Comparison of ENCODE assay signal across 23 mouse cellular contexts in genomic region chr2:60054808-60055535, GRCm38 (mm10).
DNase-seq lines count a peak whose midpoint lies in the region; ATAC-seq and TF ChIP-seq lines count a peak whose summit lies in the region.
"Had no signal": no experiment of that assay in that cellular context is flagged by ENCODE, and none has a peak within 500 bp of the region (broad histone marks: within the 10 kb centered on the region; RNA-seq: fewer than 3 reads in every experiment).

No protein-coding gene starts in this region.

- 66% methylated on average over 10 of the region's 10 CpGs for WGBS in intestine, postnatal 0 days
- WGBS in intestine, embryonic 16.5 days, result 71% methylated on average over 10 of the region's 10 CpGs

- H3K9ac ChIP-seq in intestine, postnatal 0 days (ENCODE audit: low read depth, low read length), result no peak overlapping the region
- no peak overlapping the region for H3K9ac ChIP-seq in intestine, embryonic 16.5 days (ENCODE audit: low read depth, low read length)
- H3K9ac ChIP-seq: forebrain, embryonic 13.5 days; forebrain, postnatal 0 days; heart, embryonic 15.5 days; hindbrain, embryonic 14.5 days; intestine, embryonic 15.5 days had no signal

- no peak for DNase-seq in frontal cortex, postnatal 36 days (ENCODE audit: low spot score in 2 of 2)
- DNase-seq in brain, adult 2 months (ENCODE audit: low read depth, low spot score), result peak; percentile 26
- peak; percentile 23 for DNase-seq in telencephalon, adult 2 months (ENCODE audit: low read depth, low spot score)
- DNase-seq in ovary, adult 18-20 months (ENCODE audit: low spot score), result no peak
- DNase-seq: adrenal gland, adult 8-10 months; adrenal gland, postnatal 36 days; B cell, adult 2 months; cerebellum, adult 11-12 months; cerebellum, adult 9-11 months; cerebellum, postnatal 36 days; forebrain, postnatal 0 days; gastrocnemius, postnatal 10 days had no signal

- no peaks in the 10 kb centered on the region for H3K9me3 ChIP-seq in intestine, postnatal 0 days (ENCODE audit: control insufficient read depth)
- no peaks in the 10 kb centered on the region for H3K9me3 ChIP-seq in intestine, embryonic 16.5 days (ENCODE audit: control insufficient read depth, low read length)
- H3K9me3 ChIP-seq: forebrain, embryonic 13.5 days; G1E; heart, embryonic 15.5 days; hindbrain, embryonic 10.5 days; intestine, embryonic 15.5 days had no signal

- H3K4me3 ChIP-seq in intestine, postnatal 0 days (ENCODE audit: low read depth, low read length), result no peak overlapping the region
- no peak overlapping the region for H3K4me3 ChIP-seq in intestine, embryonic 16.5 days (ENCODE audit: low read length)
- H3K4me3 ChIP-seq: forebrain, embryonic 13.5 days; heart, embryonic 15.5 days; hindbrain, embryonic 10.5 days; intestine, embryonic 15.5 days had no signal

- H3K4me1 ChIP-seq in intestine, postnatal 0 days (replicated peaks; ENCODE audit: control insufficient read depth, insufficient read depth, low read length), result no peaks in the 10 kb centered on the region; the same call in none of the 2 replicates
- H3K4me1 ChIP-seq in intestine, embryonic 16.5 days (ENCODE audit: control insufficient read depth, insufficient read depth, low read length), result peaks cover 11% of the 10 kb centered on the region

- no peaks in the 10 kb centered on the region for H3K36me3 ChIP-seq in intestine, postnatal 0 days (ENCODE audit: control insufficient read depth, insufficient read depth)
- H3K36me3 ChIP-seq in intestine, embryonic 16.5 days (ENCODE audit: control insufficient read depth, insufficient read depth, low read length), result no peaks in the 10 kb centered on the region
- H3K36me3 ChIP-seq: heart, embryonic 15.5 days; hindbrain, embryonic 10.5 days; intestine, embryonic 15.5 days had no signal

- ATAC-seq in frontal cortex, adult (ENCODE audit: low TSS enrichment), result peak; percentile 68
- ATAC-seq in intestine, postnatal 0 days, result peak; percentile 43; the same call in 1 of the 2 replicates
- no peak for ATAC-seq in intestine, embryonic 16.5 days
- ATAC-seq: CD4-positive, CD25-positive, alpha-beta regulatory T cell, adult 4 months; forebrain, embryonic 13.5 days; forebrain, postnatal 0 days; intestine, embryonic 15.5 days had no signal

- no peak for TF ChIP-seq CTCF in intestine, postnatal 0 days (IDR thresholded peaks at IDR 0.05; ENCODE audit: low read depth)

- no peaks in the 10 kb centered on the region for H3K27me3 ChIP-seq in intestine, postnatal 0 days (replicated peaks; ENCODE audit: control insufficient read depth, insufficient read depth, low read length)
- no peaks in the 10 kb centered on the region for H3K27me3 ChIP-seq in intestine, embryonic 16.5 days (replicated peaks; ENCODE audit: control insufficient read depth, insufficient read depth, low read length)
- H3K27me3 ChIP-seq: forebrain, embryonic 13.5 days; heart, embryonic 15.5 days; intestine, embryonic 15.5 days had no signal

- H3K27ac ChIP-seq in intestine, postnatal 0 days (ENCODE audit: low read depth, low read length), result no peak overlapping the region; the same call in 1 of the 2 replicates
- no peak overlapping the region for H3K27ac ChIP-seq in intestine, embryonic 16.5 days (ENCODE audit: low read length)
- H3K27ac ChIP-seq: forebrain, embryonic 13.5 days; heart, embryonic 15.5 days; hindbrain, embryonic 10.5 days; hindbrain, embryonic 14.5 days; intestine, embryonic 15.5 days had no signal

- H3K4me2 ChIP-seq in intestine, postnatal 0 days (replicated peaks; ENCODE audit: low read depth), result no peak overlapping the region
- no peak overlapping the region for H3K4me2 ChIP-seq in intestine, embryonic 16.5 days (ENCODE audit: low read depth, low read length)
- H3K4me2 ChIP-seq: forebrain, embryonic 13.5 days; heart, embryonic 11.5 days; heart, embryonic 15.5 days; hindbrain, embryonic 14.5 days; intestine, embryonic 15.5 days had no signal

Comparison
In these comparisons a context has a peak if more than half of its experiments do, and no peak if none do; other contexts are left out.
1. DNase-seq: peak in brain, adult 2 months (single experiment) and telencephalon, adult 2 months (single experiment); none in frontal cortex, postnatal 36 days (0 of 2) and ovary, adult 18-20 months (single experiment).